Mouse (Mus musculus): ENCODE data around the gene Nuak2. TPM values are rescaled to one million over a fixed set of nuclear protein-coding genes. Genes with fewer than 3 reads are reported as not detected.
"Not testable (repeated sequence)": the region's sequence is repeated elsewhere in the genome, so short reads cannot be mapped to it uniquely, and the experiment has no call there.

Nuak2 gene
- 57.7 and 63.4 TPM in 2 replicates for polyA plus RNA-seq (2014; fragmentation: Nextera tagmentation; extraction: Ambion mirVana)

DNA sequence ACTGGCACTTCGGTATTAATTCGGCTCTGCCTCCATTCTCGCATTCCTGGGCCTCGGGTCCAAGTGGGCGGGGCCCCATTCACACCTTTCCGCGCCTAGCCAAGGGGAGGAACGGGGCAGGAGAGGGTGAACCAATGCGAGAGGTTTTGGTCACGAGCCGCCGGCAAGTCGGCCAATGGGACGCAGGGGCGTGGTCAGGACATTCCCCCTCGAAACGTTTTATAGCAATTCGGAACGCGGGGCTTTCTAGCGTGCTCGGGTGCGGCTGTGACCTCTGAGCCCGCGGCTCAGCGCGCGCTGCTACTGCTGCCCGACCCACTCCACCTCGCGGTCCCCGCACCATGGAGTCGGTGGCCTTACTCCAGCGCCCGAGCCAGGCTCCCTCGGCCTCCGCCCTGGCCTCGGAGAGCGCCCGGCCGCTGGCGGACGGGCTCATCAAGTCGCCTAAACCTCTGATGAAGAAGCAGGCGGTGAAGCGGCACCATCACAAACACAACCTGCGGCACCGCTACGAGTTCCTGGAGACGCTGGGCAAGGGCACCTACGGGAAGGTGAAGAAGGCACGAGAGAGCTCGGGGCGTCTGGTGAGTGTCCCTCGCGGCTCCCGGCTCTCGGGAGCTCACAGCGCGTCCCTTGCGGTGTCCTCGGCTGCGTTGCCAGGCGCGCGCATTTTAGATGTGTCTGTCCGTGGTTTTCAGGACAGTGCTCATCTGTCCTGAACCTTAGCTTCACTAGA lies at the start of gene Nuak2:
Gene Nuak2, plus strand, starts transcription at position 238 of the 736 bp plus-strand sequence.
- Histone ChIP-seq H3K9ac (ENCODE audit: low read length) (peak within 1 kb of the TSS; percentile 69), H3K9me3 (ENCODE audit: control insufficient read depth, low read length) (no peaks in the 10 kb centered on the region), H3K27ac (ENCODE audit: low read depth, low read length) (peak within 1 kb of the TSS; percentile 99), H3K4me2 (ENCODE audit: low read depth, low read length, severe bottlenecking) (peak within 1 kb of the TSS; percentile 66), H3K36me3 (ENCODE audit: control insufficient read depth, insufficient read depth, low read length) (peaks cover 2% of the 10 kb centered on the region; the same call in 1 of the 2 replicates), H3K4me1 (replicated peaks; ENCODE audit: control insufficient read depth, insufficient read depth, low read length) (peaks cover 33% of the 10 kb centered on the region), H3K27me3 (ENCODE audit: control insufficient read depth, insufficient read depth, low read length) (no peaks in the 10 kb centered on the region), H3K4me3 (ENCODE audit: low read depth, low read length) (peak within 1 kb of the TSS; percentile 66)
- ATAC-seq (replicated peaks; ENCODE audit: low FRiP score) (peak; percentile 89), DNase-seq (ENCODE audit: low spot score) (peak; percentile 95)
- WGBS = under 1% methylated on average over 67 of the region's 67 CpGs

DNA sequence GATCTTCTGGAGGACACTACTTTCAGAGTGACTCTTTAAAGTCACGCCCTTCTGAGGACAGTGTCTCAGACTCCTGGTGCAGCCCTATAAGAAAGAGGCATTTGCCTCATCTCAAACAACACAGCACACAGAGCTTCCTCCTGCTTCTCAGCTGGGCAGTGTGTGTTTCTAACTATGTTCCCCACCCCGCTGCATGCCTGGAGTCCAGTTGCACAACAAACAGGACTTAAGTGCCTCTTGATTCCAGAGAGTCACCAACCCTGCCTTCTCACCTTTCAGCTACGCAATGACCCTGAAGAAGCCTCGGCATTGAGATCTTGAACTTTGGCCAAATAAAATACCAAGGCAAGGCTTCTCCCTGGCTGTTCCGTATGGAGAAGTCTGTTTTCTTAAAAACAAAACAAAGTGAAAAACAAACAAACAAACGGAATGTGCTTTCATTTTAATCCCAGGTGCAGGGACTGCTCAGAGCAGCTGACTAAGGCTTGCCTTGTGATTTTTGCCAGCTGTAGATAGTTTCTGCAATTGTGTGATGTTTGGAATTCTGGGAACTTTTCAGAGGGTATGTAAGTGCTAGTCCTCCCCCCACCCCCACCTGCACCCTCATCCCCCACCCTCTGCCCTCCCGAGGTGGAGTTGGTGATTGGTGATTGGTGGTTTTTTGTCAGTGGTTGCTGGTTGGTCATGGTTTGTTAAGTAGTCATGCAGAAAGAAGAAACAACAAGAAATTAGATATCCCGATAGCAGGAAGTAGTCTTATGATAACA lies 49.0 kb upstream of the Nuak2 start:
- no peak for ATAC-seq (replicated peaks; ENCODE audit: low FRiP score)
- no peak for DNase-seq (ENCODE audit: low spot score)
- Histone ChIP-seq H3K36me3 (ENCODE audit: control insufficient read depth, insufficient read depth, low read length) (no peaks in the 10 kb centered on the region), H3K9me3 (ENCODE audit: control insufficient read depth, low read length) (no peaks in the 10 kb centered on the region), H3K4me3 (ENCODE audit: low read depth, low read length) (no peak overlapping the region), H3K9ac (ENCODE audit: low read length) (no peak overlapping the region), H3K27me3 (ENCODE audit: control insufficient read depth, insufficient read depth, low read length) (no peaks in the 10 kb centered on the region), H3K4me2 (ENCODE audit: low read depth, low read length, severe bottlenecking) (no peak overlapping the region), H3K27ac (ENCODE audit: low read depth, low read length) (no peak overlapping the region), H3K4me1 (replicated peaks; ENCODE audit: control insufficient read depth, insufficient read depth, low read length) (no peaks in the 10 kb centered on the region)
- WGBS = 67% methylated on average over 8 of the region's 8 CpGs

- Histone ChIP-seq H3K27me3 (ENCODE audit: control insufficient read depth, insufficient read depth, low read length) (no peaks in the 10 kb centered on the region), H3K27ac (ENCODE audit: low read depth, low read length) (no peak overlapping the region), H3K4me1 (replicated peaks; ENCODE audit: control insufficient read depth, insufficient read depth, low read length) (no peaks in the 10 kb centered on the region), H3K36me3 (ENCODE audit: control insufficient read depth, insufficient read depth, low read length) (no peaks in the 10 kb centered on the region), H3K9ac (ENCODE audit: low read length) (no peak overlapping the region), H3K4me2 (ENCODE audit: low read depth, low read length, severe bottlenecking) (no peak overlapping the region), H3K4me3 (ENCODE audit: low read depth, low read length) (no peak overlapping the region), H3K9me3 (ENCODE audit: control insufficient read depth, low read length) (no peaks in the 10 kb centered on the region)
- WGBS = 69% methylated on average over 2 of the region's 2 CpGs
- ATAC-seq (replicated peaks; ENCODE audit: low FRiP score) (no peak), DNase-seq (ENCODE audit: low spot score) (no peak)
These were observed 48.0 kb upstream of the Nuak2 start for GRCm38 (mm10) chr1:132267959-132268358.

DNA sequence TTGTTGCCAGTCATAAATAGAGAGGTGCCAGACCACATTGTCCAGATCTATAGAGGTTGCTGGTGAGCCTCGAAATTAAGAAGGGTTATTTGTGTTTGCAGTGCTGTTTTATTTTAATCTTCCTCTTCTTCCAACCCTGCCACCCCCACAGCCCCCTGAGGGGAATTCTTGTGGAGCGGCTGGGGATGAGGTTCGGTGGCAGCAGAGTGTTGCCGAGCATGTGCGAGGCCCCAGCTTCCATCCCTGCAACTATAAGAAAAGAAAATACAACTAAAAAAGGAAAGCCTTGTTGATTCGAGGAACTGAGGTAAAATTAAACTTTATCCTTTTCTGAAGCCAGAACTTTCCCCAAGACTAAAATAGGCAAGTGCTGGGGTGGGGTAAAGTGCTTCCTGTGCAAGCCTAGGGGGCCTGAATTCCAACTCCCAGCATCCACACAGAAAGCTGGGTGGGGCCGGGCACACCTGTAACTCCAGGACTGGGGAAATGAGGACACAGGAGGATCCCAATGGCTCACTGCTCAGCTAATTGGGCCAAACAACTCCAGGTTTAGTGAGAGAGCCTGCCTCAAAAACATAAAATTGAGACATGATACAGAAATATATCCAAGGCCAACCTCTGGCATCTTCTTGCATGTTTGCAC lies 47.4 kb upstream of the Nuak2 start:
- Histone ChIP-seq H3K9me3 (ENCODE audit: control insufficient read depth, low read length) (no peaks in the 10 kb centered on the region), H3K9ac (ENCODE audit: low read length) (no peak overlapping the region), H3K27ac (ENCODE audit: low read depth, low read length) (no peak overlapping the region), H3K36me3 (ENCODE audit: control insufficient read depth, insufficient read depth, low read length) (no peaks in the 10 kb centered on the region), H3K4me1 (replicated peaks; ENCODE audit: control insufficient read depth, insufficient read depth, low read length) (no peaks in the 10 kb centered on the region), H3K27me3 (ENCODE audit: control insufficient read depth, insufficient read depth, low read length) (no peaks in the 10 kb centered on the region), H3K4me2 (ENCODE audit: low read depth, low read length, severe bottlenecking) (no peak overlapping the region), H3K4me3 (ENCODE audit: low read depth, low read length) (no peak overlapping the region)
- 56% methylated on average over 7 of the region's 7 CpGs for WGBS
- no peak for ATAC-seq (replicated peaks; ENCODE audit: low FRiP score)
- no peak for DNase-seq (ENCODE audit: low spot score)

GRCm38 (mm10) chr1:132271237-132271636 lies 44.7 kb upstream of the Nuak2 start:
- Histone ChIP-seq H3K9ac (ENCODE audit: low read length) (no peak overlapping the region), H3K4me3 (ENCODE audit: low read depth, low read length) (no peak overlapping the region), H3K27me3 (ENCODE audit: control insufficient read depth, insufficient read depth, low read length) (no peaks in the 10 kb centered on the region), H3K4me2 (ENCODE audit: low read depth, low read length, severe bottlenecking) (no peak overlapping the region), H3K4me1 (replicated peaks; ENCODE audit: control insufficient read depth, insufficient read depth, low read length) (no peaks in the 10 kb centered on the region), H3K27ac (ENCODE audit: low read depth, low read length) (no peak overlapping the region), H3K9me3 (ENCODE audit: control insufficient read depth, low read length) (no peaks in the 10 kb centered on the region), H3K36me3 (ENCODE audit: control insufficient read depth, insufficient read depth, low read length) (no peaks in the 10 kb centered on the region)
- DNase-seq (ENCODE audit: low spot score) (no peak), ATAC-seq (replicated peaks; ENCODE audit: low FRiP score) (no peak)
- 74% methylated on average over 3 of the region's 3 CpGs for WGBS

DNA sequence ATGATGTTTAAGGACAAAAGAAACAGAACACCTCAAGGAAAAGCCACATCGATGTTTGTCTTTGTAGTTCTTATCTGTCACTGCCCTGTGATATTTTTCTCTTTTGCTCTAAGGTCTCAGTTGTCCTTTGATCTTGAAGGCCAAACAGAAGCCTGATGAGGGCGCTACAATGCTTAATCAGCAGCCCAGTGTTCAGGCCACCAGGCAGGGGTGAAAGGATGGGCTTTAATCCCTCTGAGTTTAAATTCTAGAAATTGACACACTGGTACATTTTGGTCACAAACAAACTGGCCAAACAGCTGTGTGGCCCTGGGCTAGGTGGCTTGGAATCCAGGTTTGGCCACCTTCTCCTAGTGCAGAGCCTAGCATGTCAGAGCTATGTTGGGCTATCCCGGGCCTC lies 39.2 kb upstream of the Nuak2 start:
- Histone ChIP-seq H3K27ac (ENCODE audit: low read depth, low read length) (no peak overlapping the region), H3K36me3 (ENCODE audit: control insufficient read depth, insufficient read depth, low read length) (no peaks in the 10 kb centered on the region), H3K4me2 (ENCODE audit: low read depth, low read length, severe bottlenecking) (no peak overlapping the region), H3K9me3 (ENCODE audit: control insufficient read depth, low read length) (no peaks in the 10 kb centered on the region), H3K4me1 (replicated peaks; ENCODE audit: control insufficient read depth, insufficient read depth, low read length) (peaks cover 5% of the 10 kb centered on the region; the same call in 1 of the 2 replicates), H3K4me3 (ENCODE audit: low read depth, low read length) (no peak overlapping the region), H3K9ac (ENCODE audit: low read length) (no peak overlapping the region), H3K27me3 (ENCODE audit: control insufficient read depth, insufficient read depth, low read length) (no peaks in the 10 kb centered on the region)
- WGBS = 79% methylated on average over 3 of the region's 3 CpGs
- ATAC-seq (replicated peaks; ENCODE audit: low FRiP score) = no peak
- no peak for DNase-seq (ENCODE audit: low spot score)

DNA sequence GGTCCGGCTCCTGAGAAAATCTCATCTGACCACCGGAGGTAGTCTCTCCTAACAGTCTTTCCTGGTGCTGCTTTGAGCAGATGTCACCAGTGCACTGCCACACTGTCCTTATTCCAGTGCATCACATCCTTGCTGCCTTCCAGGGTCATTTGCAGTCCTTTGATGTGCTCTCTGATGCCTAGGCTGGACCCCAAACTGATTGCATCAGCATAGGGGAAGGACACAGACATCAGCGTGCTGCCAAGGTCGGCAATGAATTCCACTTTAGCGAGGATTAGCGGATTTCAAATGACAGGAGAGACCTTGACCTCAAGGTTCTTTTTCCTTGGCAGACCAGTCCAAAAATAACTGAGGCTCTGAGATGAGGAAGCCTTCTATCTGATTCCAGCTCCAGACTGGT lies 38.8 kb upstream of the Nuak2 start:
- no peak for ATAC-seq (replicated peaks; ENCODE audit: low FRiP score)
- Histone ChIP-seq H3K9ac (ENCODE audit: low read length) (no peak overlapping the region), H3K27me3 (ENCODE audit: control insufficient read depth, insufficient read depth, low read length) (no peaks in the 10 kb centered on the region), H3K4me1 (replicated peaks; ENCODE audit: control insufficient read depth, insufficient read depth, low read length) (peaks cover 9% of the 10 kb centered on the region; the same call in 1 of the 2 replicates), H3K4me3 (ENCODE audit: low read depth, low read length) (no peak overlapping the region), H3K4me2 (ENCODE audit: low read depth, low read length, severe bottlenecking) (no peak overlapping the region), H3K27ac (ENCODE audit: low read depth, low read length) (no peak overlapping the region), H3K36me3 (ENCODE audit: control insufficient read depth, insufficient read depth, low read length) (no peaks in the 10 kb centered on the region), H3K9me3 (ENCODE audit: control insufficient read depth, low read length) (no peaks in the 10 kb centered on the region)
- WGBS = 75% methylated on average over 6 of the region's 6 CpGs
- no peak for DNase-seq (ENCODE audit: low spot score)

DNA sequence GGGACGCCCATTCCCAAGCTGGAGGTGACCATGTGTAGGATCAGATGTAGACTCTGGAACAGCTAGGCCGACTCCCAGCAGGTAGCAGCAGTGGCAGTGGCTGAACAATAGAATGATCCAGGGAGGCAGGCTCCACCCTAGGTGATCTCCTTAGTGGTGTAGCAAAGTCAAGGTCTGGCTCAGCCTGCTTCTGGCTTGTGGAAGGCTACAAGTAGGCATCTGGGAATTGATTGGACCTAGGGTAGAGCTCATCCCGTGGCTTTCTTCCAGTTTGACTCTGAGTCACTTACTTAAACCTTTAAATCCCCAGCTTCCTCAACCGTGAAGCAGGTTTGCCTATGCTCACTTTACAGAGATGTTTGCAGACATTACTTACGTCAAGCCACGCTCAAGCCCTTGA lies 35.3 kb upstream of the Nuak2 start:
- H3K9ac ChIP-seq (ENCODE audit: low read length); ATAC-seq (replicated peaks; ENCODE audit: low FRiP score); H3K4me1 ChIP-seq (replicated peaks; ENCODE audit: control insufficient read depth, insufficient read depth, low read length); H3K27me3 ChIP-seq (ENCODE audit: control insufficient read depth, insufficient read depth, low read length); H3K4me2 ChIP-seq (ENCODE audit: low read depth, low read length, severe bottlenecking); DNase-seq (ENCODE audit: low spot score); H3K4me3 ChIP-seq (ENCODE audit: low read depth, low read length); H3K9me3 ChIP-seq (ENCODE audit: control insufficient read depth, low read length); H3K27ac ChIP-seq (ENCODE audit: low read depth, low read length); H3K36me3 ChIP-seq (ENCODE audit: control insufficient read depth, insufficient read depth, low read length): not testable (repeated sequence)
- WGBS = 67% methylated on average over 6 of the region's 6 CpGs
